Mouse (Mus musculus) heart, postnatal 0 days (tissue): ENCODE data around the gene Olfr503. TPM values are rescaled to one million over a fixed set of nuclear protein-coding genes. Genes with fewer than 3 reads are reported as not detected.
"Not testable (repeated sequence)": the region's sequence is repeated elsewhere in the genome, so short reads cannot be mapped to it uniquely, and the experiment has no call there.

Experiments used
- ATAC-seq: fragments of 200-750 bp; cut with Nextera tagmentation; 2 replicates; pipeline ENCODE4 v1.8.0; 2017; ENCODE audit warnings: low read depth, moderate number of reproducible peaks, moderate library complexity; ENCODE audit not compliant: insufficient read depth
- DNase-seq: peaks from one replicate; pipeline ENCODE4 v3.0.0-alpha.2; 2016; ENCODE audit warnings: low spot score
- H3K27ac ChIP-seq: fragments of 300-500 bp; sonication (generic); 2 replicates; pipeline ENCODE4 v1.5.1; 2014; ENCODE audit warnings: low read depth, mild to moderate bottlenecking
- H3K27me3 ChIP-seq: fragments of 300-500 bp; sonication (generic); 2 replicates; pipeline ENCODE4 v1.6.1; 2014; ENCODE audit warnings: low read length, mixed read lengths; ENCODE audit not compliant: control insufficient read depth, insufficient read depth
- H3K36me3 ChIP-seq: fragments of 300-500 bp; sonication (generic); replicated peaks from 2 replicates; pipeline ENCODE4 v1.6.1; 2014; ENCODE audit warnings: low read length, mixed read lengths; ENCODE audit not compliant: control insufficient read depth, insufficient read depth
- H3K4me1 ChIP-seq: fragments of 300-500 bp; sonication (generic); 2 replicates; pipeline ENCODE4 v1.6.1; 2014; ENCODE audit warnings: antibody characterized with exemption; ENCODE audit not compliant: control insufficient read depth, insufficient read depth
- H3K4me2 ChIP-seq: fragments of 300-500 bp; sonication (generic); 2 replicates; pipeline ENCODE4 v1.6.1; 2014; ENCODE audit warnings: low read depth, mild to moderate bottlenecking, low read length, moderate library complexity
- H3K4me3 ChIP-seq: fragments of 300-500 bp; sonication (generic); 2 replicates; pipeline ENCODE4 v1.5.1; 2014; ENCODE audit warnings: low read depth, low read length
- H3K9ac ChIP-seq: fragments of 300-500 bp; sonication (generic); replicated peaks from 2 replicates; pipeline ENCODE4 v1.6.1; 2014; ENCODE audit warnings: low read depth, low read length, mixed read lengths
- H3K9me3 ChIP-seq: fragments of 300-500 bp; sonication (generic); replicated peaks from 2 replicates; pipeline ENCODE4 v1.6.1; 2016; ENCODE audit warnings: low read length; ENCODE audit not compliant: control insufficient read depth
- CTCF ChIP-seq: IDR thresholded peaks from 2 replicates; pipeline ENCODE4 v1.5.1; 2016; ENCODE audit warnings: antibody characterized with exemption, control low read depth, low read depth
- EP300 ChIP-seq: IDR thresholded peaks from 2 replicates; pipeline ENCODE4 v1.6.1; 2016; ENCODE audit warnings: antibody characterized with exemption, low read depth
- WGBS: fragments of 180-500 bp; shearing (Covaris S2); extraction: QIAGEN DNeasy Blood & Tissue Kit; methylation state at CpG from one replicate; pipeline ENCODE4 v1.1.7; 2014; 5-methylcytosine and 5-hydroxymethylcytosine counted together
- polyA plus RNA-seq: library from polyadenylated mRNA; unstranded; fragments of >200 nt; fragmentation: Nextera tagmentation; extraction: Ambion mirVana; gene quantifications from 2 replicates; pipeline ENCODE4 v1.2.1, GENCODE M21; 2015
- total RNA-seq: library from RNA; depleted of rRNA; stranded (reverse); fragments of >200 nt; gene quantifications from 2 replicates; pipeline ENCODE4 v1.2.3, GENCODE M21; 2014; ENCODE audit warnings: low replicate concordance; rRNA removed

Olfr503 gene
- not detected in 2 replicates for total RNA-seq
- not detected in 2 replicates for polyA plus RNA-seq

- 53% methylated on average over 1 of the region's 1 CpGs for WGBS
- not testable (repeated sequence) for H3K9ac ChIP-seq, H3K4me1 ChIP-seq, H3K27me3 ChIP-seq, H3K36me3 ChIP-seq, H3K4me2 ChIP-seq, ATAC-seq, DNase-seq, H3K27ac ChIP-seq, H3K9me3 ChIP-seq, H3K4me3 ChIP-seq
Measured at GRCm38 (mm10) chr7:108544227-108544626, at the start of gene Olfr503. Gene Olfr503 (plus strand): TSS chr7:108544527.

- Histone ChIP-seq H3K4me3 (no peak within 1 kb of the TSS), H3K27me3 (no peaks in the 10 kb centered on the region), H3K9ac (no peak within 1 kb of the TSS), H3K4me2 (no peak within 1 kb of the TSS), H3K4me1 (no peaks in the 10 kb centered on the region), H3K36me3 (no peaks in the 10 kb centered on the region), H3K9me3 (no peaks in the 10 kb centered on the region), H3K27ac (no peak within 1 kb of the TSS)
- 53% methylated on average over 1 of the region's 1 CpGs for WGBS
- no peak for TF ChIP-seq EP300
- no peak for TF ChIP-seq CTCF
- no peak for ATAC-seq
- no peak for DNase-seq
Measured at GRCm38 (mm10) chr7:108524965-108525364, 19.4 kb upstream of the Olfr503 start, which contains the start of gene Olfr502. Gene Olfr502 (minus strand): TSS chr7:108525065.

- WGBS = 72% methylated on average over 13 of the region's 13 CpGs
- ATAC-seq = no peak
- no peak for DNase-seq
Measured at GRCm38 (mm10) chr7:108542416-108542815, 1.9 kb upstream of the Olfr503 start.

GRCm38 (mm10) chr7:108565693-108566092, 21.4 kb downstream of the Olfr503 start, which contains the start of gene Olfr504:
Gene Olfr504 (minus strand): TSS chr7:108565793.
- WGBS = 54% methylated on average over 1 of the region's 1 CpGs

More at GRCm38 (mm10) chr7:108542416-108542815, 1.9 kb upstream of the Olfr503 start:
- Histone ChIP-seq H3K4me1 (no peaks in the 10 kb centered on the region), H3K4me3 (no peak overlapping the region), H3K9me3 (0 out of 2 replicates have a peak, but pooled peaks cover 5% of the 10 kb centered on the region), H3K27ac (no peak overlapping the region), H3K4me2 (no peak overlapping the region), H3K9ac (no peak overlapping the region), H3K36me3 (no peaks in the 10 kb centered on the region), H3K27me3 (no peaks in the 10 kb centered on the region)
- TF ChIP-seq CTCF (no peak), EP300 (no peak)

GRCm38 (mm10) chr7:108589797-108590196, 45.5 kb downstream of the Olfr503 start:
- ATAC-seq (no peak), DNase-seq (no peak)
- H3K27me3 ChIP-seq = no peaks in the 10 kb centered on the region
- H3K9me3 ChIP-seq = no peaks in the 10 kb centered on the region
- TF ChIP-seq EP300 = no peak
- TF ChIP-seq CTCF = no peak
- H3K4me3 ChIP-seq = no peak overlapping the region
- H3K4me1 ChIP-seq = no peaks in the 10 kb centered on the region
- no peaks in the 10 kb centered on the region for H3K36me3 ChIP-seq
- H3K27ac ChIP-seq = no peak overlapping the region
- no peak overlapping the region for H3K4me2 ChIP-seq
- 79% methylated on average over 1 of the region's 1 CpGs for WGBS
- no peak overlapping the region for H3K9ac ChIP-seq

More at GRCm38 (mm10) chr7:108565693-108566092, 21.4 kb downstream of the Olfr503 start, which contains the start of gene Olfr504:
- Histone ChIP-seq H3K27ac (no peak within 1 kb of the TSS), H3K4me2 (no peak within 1 kb of the TSS), H3K27me3 (no peaks in the 10 kb centered on the region), H3K9ac (no peak within 1 kb of the TSS), H3K4me1 (no peaks in the 10 kb centered on the region), H3K9me3 (0 out of 2 replicates have a peak, but pooled peaks cover 9% of the 10 kb centered on the region), H3K36me3 (no peaks in the 10 kb centered on the region), H3K4me3 (no peak within 1 kb of the TSS)
- no peak for TF ChIP-seq CTCF
- no peak for TF ChIP-seq EP300
- DNase-seq (no peak), ATAC-seq (no peak)

Other genes starting within 250 kb of the Olfr503 start
- gene Olfr491, start 231.1 kb upstream of the Olfr503 start, total RNA-seq = not detected in 2 replicates
- not detected in 2 replicates for gene Olfr491, start 231.1 kb upstream of the Olfr503 start, polyA plus RNA-seq
- gene Olfr492, start 220.9 kb upstream of the Olfr503 start, total RNA-seq = not detected in 2 replicates
- not detected in 2 replicates for gene Olfr492, start 220.9 kb upstream of the Olfr503 start, polyA plus RNA-seq
- not detected in 2 replicates for gene Olfr493, start 197.5 kb upstream of the Olfr503 start, total RNA-seq
- not detected in 2 replicates for gene Olfr493, start 197.5 kb upstream of the Olfr503 start, polyA plus RNA-seq
- not detected in 2 replicates for gene Olfr494, start 179.2 kb upstream of the Olfr503 start, total RNA-seq
- not detected in 2 replicates for gene Olfr494, start 179.2 kb upstream of the Olfr503 start, polyA plus RNA-seq
- gene Olfr495, start 151.4 kb upstream of the Olfr503 start, total RNA-seq = not detected in 2 replicates
- gene Olfr495, start 151.4 kb upstream of the Olfr503 start, polyA plus RNA-seq = not detected in 2 replicates
- not detected in 2 replicates for gene Olfr497, start 124.1 kb upstream of the Olfr503 start, total RNA-seq
- gene Olfr497, start 124.1 kb upstream of the Olfr503 start, polyA plus RNA-seq = not detected in 2 replicates
- not detected in 2 replicates for gene Olfr498, start 79.2 kb upstream of the Olfr503 start, total RNA-seq
- not detected in 2 replicates for gene Olfr498, start 79.2 kb upstream of the Olfr503 start, polyA plus RNA-seq
- gene Olfr502, start 19.5 kb upstream of the Olfr503 start, total RNA-seq = not detected in 2 replicates
- gene Olfr502, start 19.5 kb upstream of the Olfr503 start, polyA plus RNA-seq = not detected in 2 replicates
- not detected in 2 replicates for gene Olfr504, start 21.3 kb downstream of the Olfr503 start, total RNA-seq
- not detected in 2 replicates for gene Olfr504, start 21.3 kb downstream of the Olfr503 start, polyA plus RNA-seq
- gene Olfr506, start 66.3 kb downstream of the Olfr503 start, total RNA-seq = not detected in 2 replicates
- gene Olfr506, start 66.3 kb downstream of the Olfr503 start, polyA plus RNA-seq = not detected in 2 replicates
- gene Olfr507, start 77.3 kb downstream of the Olfr503 start, total RNA-seq = not detected in 2 replicates
- gene Olfr507, start 77.3 kb downstream of the Olfr503 start, polyA plus RNA-seq = not detected in 2 replicates
- gene Olfr508, start 85.5 kb downstream of the Olfr503 start, total RNA-seq = not detected in 2 replicates
- gene Olfr508, start 85.5 kb downstream of the Olfr503 start, polyA plus RNA-seq = not detected in 2 replicates
- gene Olfr509, start 107.4 kb downstream of the Olfr503 start, total RNA-seq = not detected in 2 replicates
- gene Olfr509, start 107.4 kb downstream of the Olfr503 start, polyA plus RNA-seq = not detected in 2 replicates
- not detected in 2 replicates for gene Olfr510, start 121.9 kb downstream of the Olfr503 start, total RNA-seq
- not detected in 2 replicates for gene Olfr510, start 121.9 kb downstream of the Olfr503 start, polyA plus RNA-seq
- not detected in 2 replicates for gene Olfr512, start 168.8 kb downstream of the Olfr503 start, total RNA-seq
- gene Olfr512, start 168.8 kb downstream of the Olfr503 start, polyA plus RNA-seq = not detected in 2 replicates
- gene Olfr513, start 206.4 kb downstream of the Olfr503 start, total RNA-seq = not detected in 2 replicates
- not detected in 2 replicates for gene Olfr513, start 206.4 kb downstream of the Olfr503 start, polyA plus RNA-seq